Mouse (Mus musculus): ENCODE measurements around the gene Trem1. TPM values are rescaled to one million over a fixed set of nuclear protein-coding genes. Genes with fewer than 3 reads are reported as not detected.
A peak's percentile ranks its signal among the peaks of the same experiment; 100 is the strongest.

The Trem1 gene
- total RNA-seq (2015; ENCODE audit: low replicate concordance) (3.1 and 4.2 TPM in 2 replicates), total RNA-seq (2017; ENCODE audit: low replicate concordance) (5.7 and 6.2 TPM in 2 replicates)

DNA sequence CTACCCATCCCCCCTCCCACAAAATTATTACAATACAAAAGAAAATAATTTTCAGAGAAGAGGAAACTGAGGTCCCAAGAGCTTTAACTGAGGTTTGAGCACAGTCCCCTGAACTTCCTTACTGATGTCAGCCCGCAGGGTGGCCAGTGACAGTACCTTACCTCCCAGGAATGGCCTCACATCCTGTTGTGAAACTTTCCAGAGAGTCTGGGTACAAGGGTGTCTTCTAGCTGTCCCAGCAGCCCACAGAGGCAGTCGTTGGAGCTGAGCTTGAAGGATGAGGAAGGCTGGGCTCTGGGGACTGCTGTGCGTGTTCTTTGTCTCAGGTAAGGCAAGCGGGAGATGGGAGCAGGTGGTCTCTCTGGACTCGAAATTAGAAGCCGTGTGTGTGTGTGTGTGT lies at the start of gene Trem1:
Gene Trem1, plus strand, starts transcription at position 251 of the 400 bp plus-strand sequence.
- no peak for ATAC-seq (replicated peaks; ENCODE audit: low FRiP score, poor library complexity, severe bottlenecking)

DNA sequence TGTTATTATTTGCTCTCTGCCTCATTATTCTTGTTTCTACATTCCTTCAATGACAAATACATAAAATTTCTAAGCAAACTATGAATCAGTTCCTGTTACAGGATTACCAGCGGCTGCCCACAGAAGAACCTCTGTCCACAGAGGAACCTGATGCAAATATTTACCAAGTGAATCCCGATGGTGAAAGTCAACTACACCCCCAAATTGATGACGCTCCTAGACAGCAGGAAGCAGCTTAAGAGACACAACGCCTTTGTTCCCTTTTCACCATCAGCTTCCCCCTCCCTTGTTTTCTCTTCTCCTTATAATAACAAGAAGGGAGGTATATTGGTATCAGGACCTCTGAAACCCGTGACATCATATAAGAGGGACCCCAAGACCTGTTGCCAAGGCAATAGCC lies 47.3 kb upstream of the Trem1 start:
- ATAC-seq (replicated peaks; ENCODE audit: low FRiP score, poor library complexity, severe bottlenecking) = no peak

DNA sequence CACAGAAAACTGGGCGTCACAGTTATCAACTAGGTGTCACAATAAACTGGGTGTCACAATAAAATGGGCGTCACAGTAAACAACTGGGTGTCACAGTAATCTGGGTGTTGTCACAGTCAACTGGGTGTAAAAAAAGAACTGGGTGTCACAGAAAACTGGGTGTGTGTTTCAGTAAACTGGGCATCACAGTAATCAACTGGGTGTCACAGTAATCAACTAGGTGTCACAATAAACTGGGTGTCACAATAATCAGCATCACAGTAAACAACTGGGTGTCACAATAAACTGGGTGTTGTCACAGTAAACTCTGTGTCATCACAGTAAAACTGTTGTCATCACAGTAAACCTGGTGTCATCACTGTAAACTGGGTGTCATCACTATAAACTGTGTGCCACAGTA lies 40.2 kb upstream of the Trem1 start:
- ATAC-seq (replicated peaks; ENCODE audit: low FRiP score, poor library complexity, severe bottlenecking) = no peak

DNA sequence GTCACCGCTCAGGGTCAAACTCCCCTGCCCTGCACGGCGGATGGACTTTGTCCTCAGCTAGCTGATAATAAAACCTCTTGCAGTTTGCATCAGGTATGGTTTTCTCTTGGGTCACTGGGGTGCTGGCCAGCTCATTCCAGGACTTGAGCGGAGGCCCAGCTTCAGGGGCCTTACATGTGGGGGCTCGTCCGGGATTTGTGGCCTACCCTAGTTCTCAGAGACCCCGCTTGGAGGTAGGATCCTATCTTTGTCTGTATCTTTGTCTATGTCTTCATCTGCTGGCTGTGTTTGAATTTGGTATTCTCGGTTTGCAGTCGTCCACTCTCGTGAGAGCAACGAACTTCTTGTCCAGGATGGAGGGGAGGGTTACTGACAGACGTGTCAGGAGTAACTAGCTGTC lies 29.5 kb upstream of the Trem1 start:
- no peak for ATAC-seq (replicated peaks; ENCODE audit: low FRiP score, poor library complexity, severe bottlenecking)

DNA sequence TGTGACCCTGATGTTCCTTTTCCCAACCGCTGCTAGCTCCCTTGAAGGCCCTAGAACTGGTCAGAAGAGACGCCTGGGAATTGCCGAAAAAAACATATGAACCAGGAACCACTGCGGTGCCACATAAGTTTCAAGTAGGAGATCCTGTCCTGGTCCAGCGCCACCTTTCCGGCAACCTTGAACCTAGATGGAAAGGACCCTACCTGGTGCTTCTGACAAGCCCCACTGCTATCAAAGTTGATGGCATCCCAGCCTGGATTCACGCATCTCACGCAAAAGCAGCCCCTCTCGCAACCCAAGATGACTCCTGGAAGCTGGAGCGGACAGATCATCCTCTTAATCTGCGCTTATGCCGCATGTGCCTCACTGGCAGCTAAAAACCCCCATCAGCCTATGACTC lies 20.0 kb upstream of the Trem1 start:
- ATAC-seq (replicated peaks; ENCODE audit: low FRiP score, poor library complexity, severe bottlenecking) = no peak

DNA sequence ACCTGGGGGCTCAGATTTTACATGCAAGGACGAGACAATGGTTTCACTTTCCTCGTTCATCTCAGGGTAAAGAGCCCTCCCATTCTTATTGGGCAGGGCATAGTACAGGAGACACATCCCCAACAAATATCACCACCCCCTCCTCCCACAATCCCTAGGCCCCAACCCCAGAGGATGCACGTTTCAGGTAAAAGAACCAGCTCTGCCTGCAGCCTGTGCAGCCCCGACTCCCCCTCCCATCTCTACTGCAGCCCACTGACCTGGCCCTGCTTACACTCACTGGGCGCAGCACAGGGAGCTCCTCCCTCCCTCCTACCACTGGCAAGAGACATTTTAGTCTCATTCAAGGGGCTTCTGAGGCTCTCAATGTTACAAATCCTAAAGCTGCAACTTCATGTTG lies 19.1 kb upstream of the Trem1 start:
- ATAC-seq (replicated peaks; ENCODE audit: low FRiP score, poor library complexity, severe bottlenecking) = no peak

DNA sequence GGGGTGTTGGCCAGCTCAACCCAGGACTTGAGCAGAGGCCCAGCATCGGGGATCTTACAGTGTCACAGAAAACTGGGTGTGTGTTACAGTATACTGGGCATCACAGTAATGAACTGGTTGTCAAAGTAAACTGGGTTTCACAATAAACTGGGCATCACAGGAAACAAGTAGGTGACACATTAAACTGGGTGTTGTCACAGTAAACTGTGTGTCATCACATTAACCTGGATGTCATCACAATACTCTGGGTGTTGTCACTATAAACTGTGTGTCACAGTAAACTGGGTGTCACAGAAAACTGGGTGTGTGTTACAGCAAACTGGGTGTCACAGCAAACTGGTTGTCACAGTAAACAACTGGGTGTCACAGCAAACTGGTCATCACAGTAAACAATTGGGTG lies 17.1 kb upstream of the Trem1 start:
- no peak for ATAC-seq (replicated peaks; ENCODE audit: low FRiP score, poor library complexity, severe bottlenecking)

DNA sequence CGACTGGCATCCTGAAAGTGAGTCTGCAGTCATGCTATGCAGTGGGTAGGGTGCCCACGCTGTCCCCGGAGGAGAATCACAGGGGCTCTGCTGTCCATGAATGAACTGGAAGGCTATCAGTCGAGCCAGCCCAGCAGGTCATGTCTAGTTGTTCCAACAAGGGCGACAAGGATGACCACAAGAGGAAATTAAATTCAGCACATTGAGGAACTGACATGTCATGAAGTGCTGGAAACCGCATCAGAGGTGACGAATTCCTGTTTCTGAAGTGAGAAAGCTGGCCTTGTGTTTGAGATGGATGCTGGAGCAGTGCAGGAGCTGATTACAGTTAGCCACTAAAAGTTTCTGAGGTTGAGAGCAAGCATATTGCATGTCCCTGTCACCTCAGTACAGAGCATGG lies 1.9 kb upstream of the Trem1 start:
- no peak for ATAC-seq (replicated peaks; ENCODE audit: low FRiP score, poor library complexity, severe bottlenecking)

DNA sequence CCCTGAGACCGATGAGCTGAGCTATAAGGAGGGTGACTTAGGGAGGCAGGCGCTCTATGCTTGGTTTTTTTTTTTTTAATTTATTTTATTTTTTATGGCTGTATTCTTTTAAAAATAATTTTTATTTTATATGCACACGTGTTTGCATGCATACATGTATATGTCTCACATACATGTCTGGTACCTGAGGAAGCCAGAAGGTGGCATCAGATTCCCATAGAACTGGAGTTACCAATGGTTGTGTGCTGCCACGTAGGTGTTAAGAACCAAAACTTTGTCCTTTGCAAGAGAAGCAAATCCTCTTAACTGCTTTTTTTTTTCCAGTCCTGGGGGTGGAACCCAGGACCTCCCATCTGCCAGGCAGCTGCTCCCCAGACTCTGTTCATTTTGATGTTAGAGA lies 1.2 kb downstream of the Trem1 start:
- no peak for ATAC-seq (replicated peaks; ENCODE audit: low FRiP score, poor library complexity, severe bottlenecking)

DNA sequence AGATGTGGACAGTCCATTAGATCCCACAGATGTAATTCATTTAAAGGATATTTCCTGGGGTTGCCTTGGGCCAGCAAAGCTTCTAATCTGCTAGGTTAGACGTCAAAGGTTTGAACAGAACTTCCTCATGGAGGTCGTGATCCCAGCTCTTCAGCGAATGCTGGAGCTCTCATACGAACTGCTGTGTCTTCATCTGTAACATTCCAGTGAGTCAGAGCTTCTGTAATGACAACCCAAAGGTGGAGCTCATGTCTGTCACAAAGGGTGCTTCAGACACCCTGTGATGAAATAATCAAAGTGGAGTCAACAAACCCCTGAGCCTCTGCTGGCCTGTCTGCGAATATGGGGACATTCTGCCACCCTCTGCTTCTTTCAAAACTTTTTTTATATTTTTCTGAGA lies 2.0 kb downstream of the Trem1 start:
- no peak for ATAC-seq (replicated peaks; ENCODE audit: low FRiP score, poor library complexity, severe bottlenecking)

DNA sequence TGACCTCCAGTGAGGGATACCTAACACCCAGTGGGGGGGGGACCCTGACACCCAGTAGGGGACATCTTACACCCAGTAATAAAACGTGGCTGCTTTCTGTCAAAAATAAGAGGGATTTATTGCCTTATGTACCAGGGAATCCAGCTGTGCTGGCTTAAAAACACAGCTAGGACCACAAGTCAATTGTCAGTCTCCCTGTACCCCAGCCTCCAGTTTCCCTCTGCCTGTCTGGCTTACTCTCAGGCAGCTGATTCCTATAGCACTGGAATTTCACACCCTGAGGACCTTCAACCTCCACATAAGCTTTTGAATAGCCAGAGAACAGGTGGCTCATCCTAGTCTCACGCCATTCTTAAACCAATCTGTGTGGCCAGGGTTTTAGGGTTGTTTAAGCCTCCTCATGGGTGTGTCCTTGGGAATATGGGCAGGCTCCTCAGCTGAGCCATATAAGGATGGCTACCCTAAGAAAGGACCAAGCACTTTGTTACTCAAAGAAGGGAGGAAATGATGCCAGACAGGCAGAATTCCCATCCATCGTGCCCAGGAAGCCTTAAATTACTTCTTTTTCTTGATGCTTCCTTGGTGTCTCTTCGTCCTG lies 3.3 kb downstream of the Trem1 start:
- no peak for ATAC-seq (replicated peaks; ENCODE audit: low FRiP score, poor library complexity, severe bottlenecking)

DNA sequence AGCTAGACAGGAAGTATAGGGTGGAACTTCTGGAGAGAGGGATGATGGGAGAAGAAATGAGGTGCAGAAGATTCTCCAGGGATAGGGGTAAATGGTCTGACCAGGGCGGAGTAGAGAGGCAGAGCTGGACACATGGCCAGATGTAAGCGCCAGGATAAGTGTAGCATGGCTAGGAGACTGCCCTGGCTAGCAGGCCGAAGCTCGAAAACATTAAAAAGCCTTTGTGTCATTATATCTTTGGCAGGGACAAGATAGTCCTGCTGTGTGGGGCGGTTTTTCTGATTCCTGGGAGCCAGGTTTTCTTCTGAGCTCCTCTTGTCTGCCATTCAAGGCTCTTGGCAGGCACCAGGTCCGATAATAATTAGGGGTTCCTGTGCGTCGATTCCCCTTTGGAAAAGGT lies 5.1 kb downstream of the Trem1 start:
- ATAC-seq (replicated peaks; ENCODE audit: low FRiP score, poor library complexity, severe bottlenecking) = no peak

DNA sequence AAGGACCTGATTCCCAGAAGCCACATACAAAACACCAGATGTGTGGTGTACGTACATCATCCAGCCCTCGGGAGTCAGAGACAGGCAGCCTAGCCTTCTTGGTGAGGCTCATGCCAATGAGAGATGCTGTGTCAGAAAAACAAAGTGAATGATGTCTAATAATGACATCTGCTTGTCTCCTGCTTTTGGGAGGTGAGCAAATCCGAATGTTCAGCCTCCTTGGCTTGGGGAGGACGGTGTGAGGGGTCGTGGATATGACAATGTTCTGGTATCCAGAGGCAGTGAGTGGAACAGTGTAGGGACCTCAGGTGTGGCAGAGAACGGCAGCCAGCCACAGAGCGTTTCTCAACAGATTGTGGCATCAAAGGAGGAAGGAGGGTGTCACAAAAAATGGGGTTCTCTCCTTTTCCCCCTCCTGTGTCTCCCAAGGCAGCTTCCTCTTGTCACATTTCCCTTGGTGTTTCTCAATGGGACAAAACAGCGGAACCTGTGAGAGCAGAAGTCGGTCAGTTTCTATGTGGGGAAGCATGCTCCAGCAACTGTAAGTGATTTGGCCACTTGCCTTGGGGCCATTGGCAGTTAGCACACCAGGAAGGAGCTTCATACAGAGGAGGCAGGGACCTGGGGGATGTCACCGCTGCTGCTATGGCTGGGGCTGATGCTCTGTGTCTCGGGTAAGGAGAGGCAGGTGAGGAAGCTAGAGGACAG lies 14.8 kb downstream of the Trem1 start, which contains the start of gene Trem3:
Gene Trem3, plus strand, starts transcription at position 557 of the 708 bp plus-strand sequence.
- no peak for ATAC-seq (replicated peaks; ENCODE audit: low FRiP score, poor library complexity, severe bottlenecking)

DNA sequence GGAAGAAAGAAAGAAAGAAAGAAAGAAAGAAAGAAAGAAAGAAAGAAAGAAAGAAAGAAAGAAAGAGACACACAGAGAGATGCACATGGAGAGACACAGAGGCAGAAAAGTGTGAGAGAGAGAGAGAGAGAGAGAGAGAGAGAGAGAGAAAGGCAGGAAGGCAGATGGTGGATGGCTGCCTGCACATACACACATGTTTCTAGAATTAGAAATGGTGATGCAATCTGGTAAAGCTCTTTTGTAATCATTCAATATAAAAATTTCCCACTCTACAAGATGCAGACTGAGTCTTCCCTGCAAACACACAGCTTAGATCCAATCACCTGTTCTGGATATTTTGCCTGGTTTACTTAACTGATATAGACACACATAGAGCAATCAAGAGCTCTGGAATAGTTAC lies 16.5 kb downstream of the Trem1 start:
- ATAC-seq (replicated peaks; ENCODE audit: low FRiP score, poor library complexity, severe bottlenecking) = no peak

DNA sequence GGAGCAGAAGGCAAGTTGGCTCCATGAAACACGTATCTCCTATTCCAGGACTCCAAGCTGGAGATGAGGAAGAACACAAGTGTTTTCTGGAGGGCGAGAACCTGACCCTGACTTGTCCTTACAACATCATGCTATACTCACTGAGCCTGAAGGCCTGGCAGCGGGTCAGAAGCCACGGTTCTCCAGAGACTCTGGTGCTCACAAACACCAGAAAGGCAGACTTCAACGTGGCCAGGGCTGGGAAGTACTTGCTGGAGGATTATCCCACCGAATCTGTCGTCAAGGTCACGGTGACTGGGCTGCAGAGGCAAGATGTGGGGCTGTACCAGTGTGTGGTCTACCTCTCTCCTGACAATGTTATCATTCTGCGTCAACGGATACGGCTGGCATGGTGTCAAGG lies 16.9 kb downstream of the Trem1 start:
- no peak for ATAC-seq (replicated peaks; ENCODE audit: low FRiP score, poor library complexity, severe bottlenecking)

DNA sequence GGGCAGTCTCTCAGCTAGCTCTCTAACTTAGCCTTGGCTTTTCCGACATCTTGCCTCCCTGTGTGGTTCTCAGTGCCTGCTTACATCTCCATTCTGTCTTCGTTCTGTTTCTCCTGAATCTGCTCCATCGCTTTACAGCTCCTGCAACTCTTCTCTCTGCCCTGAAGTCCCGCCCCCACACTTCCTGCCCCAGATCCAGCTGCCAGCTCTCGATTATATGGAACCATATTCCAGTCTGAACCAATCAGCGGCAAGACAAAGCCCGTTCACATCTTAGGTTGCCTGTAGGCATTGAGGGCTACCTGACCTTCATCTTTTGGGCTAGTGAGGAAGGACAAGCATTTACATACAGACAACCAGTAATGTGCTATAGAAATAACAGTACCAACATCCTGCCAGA lies 18.1 kb downstream of the Trem1 start:
- ATAC-seq (replicated peaks; ENCODE audit: low FRiP score, poor library complexity, severe bottlenecking) = no peak

DNA sequence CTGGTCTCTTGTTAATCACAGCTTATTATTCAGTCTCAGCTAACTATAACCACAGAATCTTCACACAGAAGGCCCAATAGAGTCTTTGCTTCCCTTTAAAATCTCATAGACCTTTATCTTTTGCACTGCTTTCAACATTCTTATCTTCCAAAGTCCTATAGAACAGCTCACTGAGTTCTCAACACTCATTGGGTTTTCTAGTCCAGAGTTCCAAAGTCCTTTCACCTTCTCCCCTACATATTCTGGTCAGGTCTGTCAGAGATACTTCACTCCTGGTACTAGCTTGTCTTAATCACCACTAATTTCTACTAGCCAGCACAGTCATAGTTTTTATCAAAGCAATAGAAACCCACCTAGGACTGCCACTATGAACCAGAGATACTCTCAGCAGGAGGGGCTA lies 24.0 kb downstream of the Trem1 start:
- no peak for ATAC-seq (replicated peaks; ENCODE audit: low FRiP score, poor library complexity, severe bottlenecking)

DNA sequence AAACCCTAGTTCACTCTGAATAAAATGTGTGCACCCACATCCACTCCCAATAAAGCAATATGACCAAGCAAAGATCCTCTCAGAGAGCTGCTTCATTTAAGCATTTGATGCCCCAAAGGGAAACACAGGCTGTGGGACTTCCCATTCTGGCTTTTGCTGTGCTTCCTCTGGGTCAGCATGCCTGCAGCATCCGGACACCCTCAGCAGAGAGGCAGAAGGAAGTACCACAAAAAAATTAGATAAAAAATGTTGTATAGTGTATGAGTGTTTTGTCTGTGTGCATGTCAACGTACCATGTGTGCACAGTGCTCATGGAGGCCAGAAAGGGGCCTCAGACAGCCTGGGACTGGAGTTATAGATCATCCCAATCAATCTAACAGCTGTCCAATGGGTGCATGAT lies 29.3 kb downstream of the Trem1 start:
- no peak for ATAC-seq (replicated peaks; ENCODE audit: low FRiP score, poor library complexity, severe bottlenecking)

DNA sequence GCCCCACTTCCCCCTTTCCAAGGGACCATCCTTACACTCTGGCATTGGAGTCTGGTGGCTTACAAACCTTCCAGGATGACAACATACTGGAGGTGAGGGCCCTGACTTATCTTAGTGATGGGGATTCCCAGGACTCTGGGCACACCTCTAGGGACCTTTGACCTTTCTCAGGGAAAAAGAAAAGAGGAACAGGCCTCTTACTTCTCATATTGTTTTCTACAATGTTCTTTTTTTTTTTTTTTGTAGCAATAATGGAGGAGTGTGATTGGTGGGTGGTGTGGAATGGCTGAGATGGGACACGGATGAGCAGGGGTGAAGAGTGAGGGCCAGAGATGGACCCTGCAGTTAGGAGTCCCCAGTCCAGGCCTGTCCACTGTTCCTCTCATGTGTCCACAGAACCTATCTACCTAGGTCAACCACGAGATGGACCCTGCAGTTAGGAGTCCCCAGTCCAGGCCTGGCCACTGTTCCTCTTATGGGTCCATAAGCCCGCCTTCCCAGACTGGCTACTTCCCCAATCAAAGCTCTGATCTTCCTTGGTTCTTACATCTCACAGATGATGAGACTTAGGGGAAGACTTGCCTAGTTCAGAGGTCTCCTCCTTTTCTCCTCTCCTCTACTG lies 31.3 kb downstream of the Trem1 start, which contains the start of gene Treml4:
Gene Treml4, plus strand, starts transcription at position 555 of the 622 bp plus-strand sequence.
- no peak for ATAC-seq (replicated peaks; ENCODE audit: low FRiP score, poor library complexity, severe bottlenecking)

DNA sequence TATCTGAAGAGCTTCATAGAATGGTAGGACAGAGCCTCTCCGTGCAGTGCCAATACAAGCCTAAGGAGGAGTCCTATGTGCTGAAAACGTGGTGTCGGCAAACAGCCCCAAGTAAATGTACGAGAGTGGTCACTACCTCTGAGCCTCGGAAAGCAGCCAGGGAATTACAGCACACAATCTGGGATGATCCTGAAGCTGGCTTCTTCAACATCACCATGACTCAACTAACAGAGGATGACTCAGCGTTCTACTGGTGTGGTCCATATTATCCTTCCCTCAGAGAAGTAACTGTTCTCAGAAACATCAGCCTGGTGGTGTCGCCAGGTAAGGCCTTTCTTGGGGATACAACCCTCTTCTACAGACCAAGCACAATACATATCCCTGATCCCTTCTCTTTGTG lies 32.1 kb downstream of the Trem1 start:
- peak; percentile 88 for ATAC-seq (replicated peaks; ENCODE audit: low FRiP score, poor library complexity, severe bottlenecking)

DNA sequence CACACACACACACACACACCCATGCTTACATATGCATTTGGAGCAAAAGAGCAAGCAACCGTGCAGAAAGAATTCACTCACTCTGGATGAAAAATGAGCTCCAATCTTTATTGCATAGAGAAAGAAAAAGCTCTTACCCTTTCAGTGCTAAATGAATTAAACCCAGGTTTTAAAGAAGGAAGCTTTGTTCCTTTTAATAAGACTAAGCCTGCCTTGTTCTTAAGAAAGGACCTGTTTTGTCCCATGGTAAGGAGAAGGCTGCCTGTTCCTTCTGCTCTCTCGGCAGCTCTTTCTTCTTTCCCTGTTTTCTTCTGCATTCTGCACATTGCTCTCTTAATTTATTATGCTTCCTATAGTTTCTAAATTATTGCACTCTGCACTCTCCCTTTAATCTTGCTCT lies 33.6 kb downstream of the Trem1 start:
- no peak for ATAC-seq (replicated peaks; ENCODE audit: low FRiP score, poor library complexity, severe bottlenecking)

Measured in erythroblast, adult 5-6 weeks (primary cell).